Mouse (Mus musculus) liver, embryonic 18 days (tissue): ENCODE measurements around the gene Huwe1. TPM values are rescaled to one million over a fixed set of nuclear protein-coding genes. Genes with fewer than 3 reads are reported as not detected.

ENCODE experiments used
- polyA plus RNA-seq: library from polyadenylated mRNA; depleted of rRNA; stranded (reverse); fragments of >200 nt; gene quantifications from 2 replicates; pipeline ENCODE4 v1.2.3, GENCODE M21; 2012; rRNA removed

Gene Huwe1
- 15.3 and 19.9 TPM in 2 replicates for polyA plus RNA-seq

GRCm38 (mm10) chrX:151800701-151801511, at the start of gene Huwe1:
Gene Huwe1 (plus strand): TSS chrX:151800807.

Other genes starting within 250 kb of the Huwe1 start
- 90.3 and 92.4 TPM in 2 replicates for gene Hsd17b10, start 201.0 kb downstream of the Huwe1 start, polyA plus RNA-seq
- 0.67 and 0.80 TPM in 2 replicates for gene Ribc1, start 215.5 kb downstream of the Huwe1 start, polyA plus RNA-seq
- gene Smc1a, start 215.6 kb downstream of the Huwe1 start, polyA plus RNA-seq, result 23.6 and 27.4 TPM in 2 replicates